Mouse (Mus musculus): Measurements from ENCODE around the gene Shmt1. TPM values are rescaled to one million over a fixed set of nuclear protein-coding genes. Genes with fewer than 3 reads are reported as not detected.

The Shmt1 gene
- total and polyA plus RNA-seq, 2 experiments from 2014 or later: 26.7 to 77.7 TPM

- H3K27ac ChIP-seq (ENCODE audit: low read depth): no peak overlapping the region
- DNase-seq (ENCODE audit: low spot score) (no peak), ATAC-seq (ENCODE audit: insufficient read depth, low read depth) (no peak)
- TF ChIP-seq CTCF (IDR thresholded peaks at IDR 0.05; ENCODE audit: low read depth) (no peak), EP300 (IDR thresholded peaks at IDR 0.05; ENCODE audit: low read depth) (no peak)
- no peak overlapping the region for H3K4me2 ChIP-seq (ENCODE audit: low read depth, low read length)
- H3K4me3 ChIP-seq (ENCODE audit: low read depth, low read length): no peak overlapping the region
- H3K4me1 ChIP-seq (ENCODE audit: control insufficient read depth, insufficient read depth): peaks cover 25% of the 10 kb centered on the region
- no peak overlapping the region for H3K9ac ChIP-seq (replicated peaks; ENCODE audit: low read depth, low read length)
- no peaks in the 10 kb centered on the region for H3K9me3 ChIP-seq (replicated peaks; ENCODE audit: control insufficient read depth, low read length)
- 82% methylated on average over 3 of the region's 3 CpGs for WGBS
- H3K27me3 ChIP-seq (ENCODE audit: control insufficient read depth, insufficient read depth, low read length): no peaks in the 10 kb centered on the region
- no peaks in the 10 kb centered on the region for H3K36me3 ChIP-seq (replicated peaks; ENCODE audit: control insufficient read depth, insufficient read depth, low read length)
These were observed 37.3 kb downstream of the Shmt1 start for GRCm38 (mm10) chr11:60774158-60774689.

GRCm38 (mm10) chr11:60772161-60772560 lies 39.4 kb downstream of the Shmt1 start:
- TF ChIP-seq CTCF (IDR thresholded peaks at IDR 0.05; ENCODE audit: low read depth) (no peak), EP300 (IDR thresholded peaks at IDR 0.05; ENCODE audit: low read depth) (no peak)
- no peak overlapping the region for H3K4me3 ChIP-seq (ENCODE audit: low read depth, low read length)
- DNase-seq (ENCODE audit: low spot score): no peak

DNA sequence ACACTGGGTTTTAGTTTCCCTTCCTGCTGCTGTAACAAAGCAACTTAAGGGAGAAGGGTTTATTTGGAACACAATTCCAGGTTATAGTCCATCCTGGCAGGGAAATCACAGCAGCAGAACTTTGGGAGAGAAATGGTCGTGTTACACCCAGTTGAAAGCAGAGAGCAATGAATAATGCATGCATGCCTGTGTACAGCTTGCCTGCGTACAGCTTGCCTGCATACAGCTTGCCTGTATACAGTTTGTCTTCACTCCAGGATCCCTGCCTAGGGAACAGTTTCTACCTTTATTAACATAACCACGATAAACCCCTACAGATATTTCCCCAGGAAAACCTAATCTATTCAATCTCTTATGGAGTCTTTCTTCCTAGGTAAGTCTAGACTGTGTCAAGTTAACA lies 40.7 kb downstream of the Shmt1 start:
- no peak for ATAC-seq (ENCODE audit: insufficient read depth, low read depth)
- TF ChIP-seq EP300 (IDR thresholded peaks at IDR 0.05; ENCODE audit: low read depth) (no peak), CTCF (IDR thresholded peaks at IDR 0.05; ENCODE audit: low read depth) (no peak)
- Histone ChIP-seq H3K4me3 (ENCODE audit: low read depth, low read length) (no peak overlapping the region), H3K4me1 (ENCODE audit: control insufficient read depth, insufficient read depth) (peaks cover 6% of the 10 kb centered on the region; the same call in 1 of the 2 replicates), H3K9ac (replicated peaks; ENCODE audit: low read depth, low read length) (no peak overlapping the region), H3K36me3 (replicated peaks; ENCODE audit: control insufficient read depth, insufficient read depth, low read length) (no peaks in the 10 kb centered on the region), H3K27ac (ENCODE audit: low read depth) (no peak overlapping the region), H3K27me3 (ENCODE audit: control insufficient read depth, insufficient read depth, low read length) (no peaks in the 10 kb centered on the region), H3K4me2 (ENCODE audit: low read depth, low read length) (no peak overlapping the region), H3K9me3 (replicated peaks; ENCODE audit: control insufficient read depth, low read length) (no peaks in the 10 kb centered on the region)
- DNase-seq (ENCODE audit: low spot score): no peak
- 91% methylated on average over 3 of the region's 3 CpGs for WGBS

More at GRCm38 (mm10) chr11:60772161-60772560, 39.4 kb downstream of the Shmt1 start:
- no peak overlapping the region for H3K27ac ChIP-seq (ENCODE audit: low read depth)
- H3K4me2 ChIP-seq (ENCODE audit: low read depth, low read length): no peak overlapping the region
- ATAC-seq (ENCODE audit: insufficient read depth, low read depth): no peak
- H3K27me3 ChIP-seq (ENCODE audit: control insufficient read depth, insufficient read depth, low read length): no peaks in the 10 kb centered on the region
- H3K36me3 ChIP-seq (replicated peaks; ENCODE audit: control insufficient read depth, insufficient read depth, low read length): no peaks in the 10 kb centered on the region
- WGBS: 82% methylated on average over 4 of the region's 4 CpGs
- H3K4me1 ChIP-seq (ENCODE audit: control insufficient read depth, insufficient read depth): peaks cover 12% of the 10 kb centered on the region
- no peak overlapping the region for H3K9ac ChIP-seq (replicated peaks; ENCODE audit: low read depth, low read length)
- H3K9me3 ChIP-seq (replicated peaks; ENCODE audit: control insufficient read depth, low read length): no peaks in the 10 kb centered on the region

- DNase-seq (ENCODE audit: low spot score): no peak
- H3K4me3 ChIP-seq (ENCODE audit: low read depth, low read length): no peak overlapping the region
- no peaks in the 10 kb centered on the region for H3K36me3 ChIP-seq (replicated peaks; ENCODE audit: control insufficient read depth, insufficient read depth, low read length)
- H3K9me3 ChIP-seq (replicated peaks; ENCODE audit: control insufficient read depth, low read length): no peaks in the 10 kb centered on the region
- 68% methylated on average over 2 of the region's 2 CpGs for WGBS
- H3K9ac ChIP-seq (replicated peaks; ENCODE audit: low read depth, low read length): no peak overlapping the region
- H3K4me1 ChIP-seq (ENCODE audit: control insufficient read depth, insufficient read depth): no peaks in the 10 kb centered on the region
- no peak overlapping the region for H3K4me2 ChIP-seq (ENCODE audit: low read depth, low read length)
- no peak overlapping the region for H3K27ac ChIP-seq (ENCODE audit: low read depth)
- no peaks in the 10 kb centered on the region for H3K27me3 ChIP-seq (ENCODE audit: control insufficient read depth, insufficient read depth, low read length)
- no peak for ATAC-seq (ENCODE audit: insufficient read depth, low read depth)
- no peak for TF ChIP-seq EP300 (IDR thresholded peaks at IDR 0.05; ENCODE audit: low read depth)
- no peak for TF ChIP-seq CTCF (IDR thresholded peaks at IDR 0.05; ENCODE audit: low read depth)
These were observed 42.2 kb downstream of the Shmt1 start for GRCm38 (mm10) chr11:60769322-60769721.

- H3K9me3 ChIP-seq (replicated peaks; ENCODE audit: control insufficient read depth, low read length): no peaks in the 10 kb centered on the region
- WGBS: 62% methylated on average over 4 of the region's 4 CpGs
- H3K27ac ChIP-seq (ENCODE audit: low read depth): no peak overlapping the region
- no peak overlapping the region for H3K4me2 ChIP-seq (ENCODE audit: low read depth, low read length)
- no peak for ATAC-seq (ENCODE audit: insufficient read depth, low read depth)
- H3K4me1 ChIP-seq (ENCODE audit: control insufficient read depth, insufficient read depth): no peaks in the 10 kb centered on the region
- H3K4me3 ChIP-seq (ENCODE audit: low read depth, low read length): no peak overlapping the region
- no peaks in the 10 kb centered on the region for H3K27me3 ChIP-seq (ENCODE audit: control insufficient read depth, insufficient read depth, low read length)
- no peak overlapping the region for H3K9ac ChIP-seq (replicated peaks; ENCODE audit: low read depth, low read length)
- DNase-seq (ENCODE audit: low spot score): no peak
- TF ChIP-seq CTCF (IDR thresholded peaks at IDR 0.05; ENCODE audit: low read depth) (no peak), EP300 (IDR thresholded peaks at IDR 0.05; ENCODE audit: low read depth) (no peak)
- peaks cover 1% of the 10 kb centered on the region; the same call in 1 of the 2 replicates for H3K36me3 ChIP-seq (replicated peaks; ENCODE audit: control insufficient read depth, insufficient read depth, low read length)
These were observed 44.5 kb downstream of the Shmt1 start for GRCm38 (mm10) chr11:60766969-60767368.

DNA sequence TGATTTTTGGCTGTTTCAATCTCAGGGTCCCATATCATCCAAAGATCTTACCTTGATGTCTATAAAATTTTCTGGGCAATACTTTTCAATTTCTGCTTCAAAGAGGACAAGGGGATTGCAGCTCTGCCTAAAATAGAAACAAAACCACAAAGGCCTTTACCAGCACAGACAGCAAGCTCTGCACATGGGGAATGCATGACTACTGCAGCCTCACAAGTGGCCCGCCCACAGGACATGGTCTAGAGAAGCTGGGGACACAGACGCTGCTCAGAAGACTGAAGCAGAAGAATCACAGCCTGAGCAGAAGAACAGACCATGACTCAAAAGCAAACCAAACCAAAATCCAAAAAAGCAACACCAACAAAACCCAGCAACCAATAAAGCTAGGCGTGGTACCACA lies 49.8 kb downstream of the Shmt1 start:
- no peak overlapping the region for H3K4me2 ChIP-seq (ENCODE audit: low read depth, low read length)
- no peak overlapping the region for H3K9ac ChIP-seq (replicated peaks; ENCODE audit: low read depth, low read length)
- H3K27ac ChIP-seq (ENCODE audit: low read depth): no peak overlapping the region
- H3K4me3 ChIP-seq (ENCODE audit: low read depth, low read length): no peak overlapping the region
- no peaks in the 10 kb centered on the region for H3K27me3 ChIP-seq (ENCODE audit: control insufficient read depth, insufficient read depth, low read length)
- no peaks in the 10 kb centered on the region for H3K9me3 ChIP-seq (replicated peaks; ENCODE audit: control insufficient read depth, low read length)
- WGBS: 72% methylated on average over 3 of the region's 3 CpGs
- H3K4me1 ChIP-seq (ENCODE audit: control insufficient read depth, insufficient read depth): no peaks in the 10 kb centered on the region
- peaks cover 37% of the 10 kb centered on the region for H3K36me3 ChIP-seq (replicated peaks; ENCODE audit: control insufficient read depth, insufficient read depth, low read length)
- TF ChIP-seq EP300 (IDR thresholded peaks at IDR 0.05; ENCODE audit: low read depth) (no peak), CTCF (IDR thresholded peaks at IDR 0.05; ENCODE audit: low read depth) (no peak)
- no peak for ATAC-seq (ENCODE audit: insufficient read depth, low read depth)
- no peak for DNase-seq (ENCODE audit: low spot score)
